Mouse (Mus musculus): Measurements from ENCODE around the gene Sptbn4.

GRCm38 (mm10) chr7:27355261-27355660 is 92.2 kb downstream of the Sptbn4 start:
- TF ChIP-seq MAFK (IDR thresholded peaks at IDR 0.05; ENCODE audit: insufficient read depth, low read depth, low read length) (no peak), ZNF384 (IDR thresholded peaks at IDR 0.05; ENCODE audit: low read depth, low read length) (no peak), HCFC1 (IDR thresholded peaks at IDR 0.05; ENCODE audit: borderline replicate concordance, insufficient read depth, low read length) (no peak), ZC3H11A (IDR thresholded peaks at IDR 0.05; ENCODE audit: borderline replicate concordance, low read depth, low read length) (no peak), CHD2 (IDR thresholded peaks at IDR 0.05; ENCODE audit: low read depth, low read length) (no peak)

Data from ES-E14 (cell line).